Mouse (Mus musculus) embryonic fibroblast, embryonic 13.5 days (primary cell): Measurements from ENCODE around the gene Srp54c.
"Not testable (repeated sequence)": the region's sequence is repeated elsewhere in the genome, so short reads cannot be mapped to it uniquely, and the experiment has no call there.

Experiments
- CTCF ChIP-seq: IDR thresholded peaks from 2 replicates; pipeline ENCODE4 v1.5.1; 2011; ENCODE audit warnings: mild to moderate bottlenecking, control low read depth, low read length, moderate library complexity, borderline replicate concordance; ENCODE audit not compliant: insufficient read depth
- POLR2A ChIP-seq: IDR thresholded peaks from 2 replicates; pipeline ENCODE4 v1.6.1; 2011; ENCODE audit warnings: low read depth, mild to moderate bottlenecking, control low read depth, low read length, moderate library complexity

DNA sequence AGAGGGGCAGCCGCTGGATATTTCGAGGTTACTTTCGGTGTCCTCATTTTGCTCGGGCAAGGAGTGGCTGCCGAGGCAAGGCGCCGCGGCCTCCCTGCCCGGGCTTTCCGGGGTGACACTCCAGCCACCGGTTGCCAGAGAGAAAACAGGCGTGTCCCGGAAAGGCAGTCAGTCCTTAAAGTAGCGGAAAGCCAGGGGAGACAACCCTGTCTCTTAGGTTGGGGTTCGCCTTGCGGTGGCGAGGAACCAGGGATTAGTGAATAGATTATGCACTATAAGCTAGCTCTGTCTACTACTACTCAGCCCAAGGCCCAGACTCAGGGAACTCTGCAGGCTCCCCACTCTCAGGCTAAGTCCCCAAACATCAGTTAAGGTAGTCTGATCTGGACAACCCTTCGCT, 30.2 kb upstream of the Srp54c start:
- TF ChIP-seq CTCF, POLR2A: not testable (repeated sequence)
